Mouse (Mus musculus) neural tube, postnatal 0 days (tissue): ENCODE data around the gene Lrrc4c. TPM values are rescaled to one million over a fixed set of nuclear protein-coding genes. Genes with fewer than 3 reads are reported as not detected.

Source experiments
- microRNA-seq: library from miRNA; unstranded; fragments of <30 nt; microRNA quantifications from one replicate; pipeline ENCODE4, GENCODE M21; 2016
- polyA plus RNA-seq: library from polyadenylated mRNA; unstranded; fragments of >200 nt; fragmentation: Nextera tagmentation; extraction: Ambion mirVana; gene quantifications from 2 replicates; pipeline ENCODE4 v1.2.1, GENCODE M21; 2015

The Lrrc4c gene
- polyA plus RNA-seq, result 38.3 and 38.4 TPM in 2 replicates

DNA sequence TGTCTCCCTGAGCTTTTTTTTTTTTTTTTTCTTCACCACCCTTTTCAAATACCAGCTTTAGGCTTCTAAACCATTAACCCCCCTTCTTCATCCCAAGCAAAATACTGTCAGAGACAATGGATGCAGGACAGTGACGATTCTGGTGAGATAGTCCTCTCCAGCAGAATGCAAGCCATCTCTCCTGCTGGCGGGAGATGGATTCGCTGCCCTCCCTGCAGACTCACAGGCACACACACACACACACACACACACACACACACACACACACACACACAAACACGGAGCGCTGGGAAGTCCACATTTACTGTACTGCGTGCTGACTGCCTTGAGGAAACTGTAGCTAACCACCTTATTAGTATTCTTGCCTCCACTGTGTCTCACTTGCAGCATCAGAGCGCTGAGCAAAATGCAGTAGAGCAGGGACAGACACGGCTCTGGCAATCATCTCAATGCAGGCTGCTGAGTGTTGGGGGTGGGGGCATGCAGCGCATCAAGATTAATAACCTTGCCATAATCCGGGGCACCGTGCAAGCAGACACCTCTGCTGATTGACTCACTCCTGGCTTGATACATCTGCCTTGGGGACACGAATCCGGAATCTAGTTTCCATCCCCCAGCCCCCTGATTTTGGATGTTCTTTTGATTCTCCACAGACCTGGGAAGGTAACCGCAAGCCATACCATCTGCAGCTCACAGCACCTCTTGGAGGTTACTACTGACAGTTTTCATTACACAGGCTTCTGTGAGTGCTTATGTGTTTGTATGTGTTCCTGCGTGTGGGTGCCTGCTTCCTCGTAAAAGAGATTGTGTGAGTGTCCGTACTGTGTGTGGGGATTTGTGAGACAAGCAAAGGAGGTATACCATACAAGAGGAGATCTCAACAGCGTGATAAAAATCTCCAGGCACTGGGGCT, at the start of gene Lrrc4c:
Gene Lrrc4c, plus strand, starts transcription at position 783 of the 913 bp plus-strand sequence.

Small RNAs within 50 kb of the gene (microRNA-seq; reads per million reads assigned to microRNA genes)
- not detected for gene Gm44320
